Mouse (Mus musculus): ENCODE results near the gene Babam1.

DNA sequence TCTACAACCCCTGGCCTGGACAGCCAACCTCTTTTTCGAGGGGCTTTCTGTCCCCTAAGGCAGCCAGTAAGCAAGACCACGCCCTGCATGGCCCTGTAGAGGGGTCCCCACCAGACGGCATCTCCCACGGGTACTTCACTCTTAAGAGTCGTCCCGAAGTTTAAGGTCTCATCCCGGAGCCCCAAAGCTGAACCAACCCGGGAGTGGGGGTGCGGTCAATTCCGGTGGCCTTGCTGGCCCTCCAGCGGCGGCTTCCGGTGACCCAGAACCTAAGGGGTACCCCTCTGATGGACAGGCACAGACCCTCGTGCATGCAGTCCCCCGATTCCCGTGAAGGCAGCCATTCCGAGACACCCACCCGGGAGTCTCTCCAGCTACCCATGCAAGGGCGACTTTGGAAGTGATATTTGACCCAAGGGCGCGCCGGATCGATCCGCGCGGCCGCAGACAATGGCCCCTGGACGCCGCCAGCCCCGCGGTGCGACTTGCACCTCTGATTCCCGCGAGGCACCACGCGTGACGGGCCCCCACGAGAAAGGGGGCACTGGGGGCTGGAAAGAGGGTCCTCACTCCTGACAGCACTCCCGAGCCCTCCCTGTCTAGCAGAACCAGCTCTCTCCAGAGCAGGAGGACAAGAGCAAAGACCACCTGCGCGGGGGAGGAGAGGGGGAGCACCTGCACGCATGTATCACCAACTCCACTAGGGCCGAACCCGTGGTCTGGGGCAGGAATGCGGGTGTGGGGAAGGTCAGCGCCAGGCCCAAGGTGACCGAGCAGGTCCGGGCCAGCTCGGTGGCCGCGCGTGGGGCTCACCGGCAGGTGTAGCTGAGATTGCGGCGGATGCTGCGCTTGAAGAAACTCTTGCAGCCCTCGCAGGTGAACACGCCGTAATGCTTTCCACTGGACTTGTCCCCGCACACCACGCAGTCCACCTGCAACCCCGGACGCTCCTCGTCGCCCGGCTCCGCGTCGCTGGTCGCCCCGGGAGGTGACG, 16.2 kb upstream of the Babam1 start:
- TF ChIP-seq CTCF (IDR thresholded peaks at IDR 0.05; ENCODE audit: control insufficient read depth, insufficient read depth, insufficient read length) (no peak), CEBPB (IDR thresholded peaks at IDR 0.05; ENCODE audit: low read depth) (no peak), MYOG (IDR thresholded peaks at IDR 0.05; ENCODE audit: control insufficient read depth, extremely low read depth, insufficient read length) (no peak), MAX (IDR thresholded peaks at IDR 0.05) (no peak), FOSL1 (IDR thresholded peaks at IDR 0.05; ENCODE audit: insufficient read depth, low read length, poor library complexity, severe bottlenecking) (no peak), USF1 (IDR thresholded peaks at IDR 0.05; ENCODE audit: low read depth) (no peak), MYOD1 (IDR thresholded peaks at IDR 0.05; ENCODE audit: control insufficient read depth, insufficient read length, low read depth) (no peak)
